Mouse (Mus musculus) liver, embryonic 14.5 days (tissue): Measurements from ENCODE around the gene Chkb. TPM values are rescaled to one million over a fixed set of nuclear protein-coding genes. Genes with fewer than 3 reads are reported as not detected.

Experiments used
- ATAC-seq: fragments of 200-750 bp; cut with Nextera tagmentation; 2 replicates; pipeline ENCODE4 v1.8.0; 2017; ENCODE audit warnings: moderate number of reproducible peaks, mild to moderate bottlenecking, moderate library complexity; ENCODE audit not compliant: insufficient read depth
- DNase-seq, 3 experiments: peaks; one replicate each; pipeline ENCODE4 v3.0.0-alpha.2; 2012 to 2013; ENCODE audit warnings: low read depth in 3 of 3, low spot score in 3 of 3
- H3K27ac ChIP-seq: fragments of 300-500 bp; sonication (generic); 2 replicates; pipeline ENCODE4 v1.5.1; 2014; ENCODE audit warnings: moderate library complexity, mild to moderate bottlenecking, control low read depth, inconsistent platforms
- H3K27me3 ChIP-seq: fragments of 300-500 bp; sonication (generic); 2 replicates; pipeline ENCODE4 v1.6.1; 2014; ENCODE audit warnings: mild to moderate bottlenecking, low read length, moderate library complexity; ENCODE audit not compliant: control insufficient read depth, insufficient read depth
- H3K36me3 ChIP-seq: fragments of 300-500 bp; sonication (generic); replicated peaks from 2 replicates; pipeline ENCODE4 v1.6.1; 2014; ENCODE audit warnings: low read depth; ENCODE audit not compliant: control insufficient read depth, insufficient read depth
- H3K4me1 ChIP-seq, 2 experiments: fragments of 200-500 bp in 1 of 2; fragments of 300-500 bp in 1 of 2; sonication (generic) in 1 of 2; replicated peaks; 2 replicates each; pipeline ENCODE4 v1.6.1; 2012 to 2014; ENCODE audit warnings: antibody characterized with exemption in 1 of 2, inconsistent platforms in 1 of 2, low read length in 1 of 2; ENCODE audit not compliant: control insufficient read depth in 2 of 2, insufficient read depth in 2 of 2
- H3K4me2 ChIP-seq: fragments of 300-500 bp; sonication (generic); 2 replicates; pipeline ENCODE4 v1.6.1; 2014; ENCODE audit warnings: low read depth, mild to moderate bottlenecking, control low read depth, moderate library complexity
- H3K4me3 ChIP-seq, 2 experiments: fragments of 200-500 bp in 1 of 2; fragments of 300-500 bp in 1 of 2; sonication (generic) in 1 of 2; 2 replicates each; pipeline ENCODE4 v1.5.1; 2012 to 2014; ENCODE audit warnings: low read depth in 2 of 2, low read length in 2 of 2, mild to moderate bottlenecking in 2 of 2, control low read depth in 1 of 2, inconsistent platforms in 1 of 2, moderate library complexity in 1 of 2; ENCODE audit not compliant: insufficient read depth in 1 of 2
- H3K9ac ChIP-seq: fragments of 300-500 bp; sonication (generic); replicated peaks from 2 replicates; pipeline ENCODE4 v1.6.1; 2014; ENCODE audit warnings: mild to moderate bottlenecking, control low read depth, moderate library complexity
- H3K9me3 ChIP-seq: fragments of 300-500 bp; sonication (generic); 2 replicates; pipeline ENCODE4 v1.6.1; 2016; ENCODE audit warnings: low read length, mixed read lengths; ENCODE audit not compliant: control insufficient read depth
- CTCF ChIP-seq: IDR thresholded peaks from 2 replicates; pipeline ENCODE4 v1.5.1; 2016; ENCODE audit warnings: antibody characterized with exemption, low read depth, control low read depth
- EP300 ChIP-seq: IDR thresholded peaks from 2 replicates; pipeline ENCODE4 v1.6.1; 2016; ENCODE audit warnings: antibody characterized with exemption, low read depth
- WGBS: fragments of 180-500 bp; shearing (Covaris S2); extraction: QIAGEN DNeasy Blood & Tissue Kit; methylation state at CpG from one replicate; pipeline ENCODE4 v1.1.7; 2014; ENCODE audit not compliant: insufficient replicate concordance; 5-methylcytosine and 5-hydroxymethylcytosine counted together
- polyA plus RNA-seq, 2 experiments: library from polyadenylated mRNA; depleted of rRNA in 1 of 2; stranded (reverse) in 1 of 2; unstranded in 1 of 2; fragments of >200 nt; fragmentation: Nextera tagmentation in 1 of 2; extraction: Ambion mirVana in 1 of 2; gene quantifications; 2 replicates each; pipeline versions ENCODE4 v1.2.1 to v1.2.3; 2012 to 2014

Gene Chkb
- polyA plus RNA-seq, 2 experiments = 18.3 to 19.3 TPM

GRCm38 (mm10) chr15:89377938-89378828 is 51.5 kb downstream of the Chkb start:
- peak overlapping the region; percentile 23 to 45; a peak in 3 of 4 replicates for H3K4me3 ChIP-seq
- WGBS = 19% methylated on average over 46 of the region's 46 CpGs
- H3K36me3 ChIP-seq = no peaks in the 10 kb centered on the region
- H3K27me3 ChIP-seq = peaks cover 31% of the 10 kb centered on the region
- peaks cover 0 to 2% of the 10 kb centered on the region in 2 experiments; a peak in 1 of 4 replicates for H3K4me1 ChIP-seq
- DNase-seq = no peak
- no peak overlapping the region; the same call in 1 of the 2 replicates for H3K9ac ChIP-seq
- no peak for TF ChIP-seq EP300
- no peak overlapping the region for H3K27ac ChIP-seq
- peak overlapping the region; percentile 71 for H3K4me2 ChIP-seq
- no peaks in the 10 kb centered on the region for H3K9me3 ChIP-seq
- no peak for ATAC-seq

- Histone ChIP-seq H3K4me3 (no peak overlapping the region), H3K36me3 (peaks cover 2% of the 10 kb centered on the region), H3K4me2 (no peak overlapping the region; the same call in 1 of the 2 replicates), H3K27ac (no peak overlapping the region), H3K9ac (no peak overlapping the region), H3K27me3 (peaks cover 31% of the 10 kb centered on the region), H3K4me1 (peaks cover 0 to 4% of the 10 kb centered on the region in 2 experiments; a peak in 1 of 4 replicates), H3K9me3 (no peaks in the 10 kb centered on the region)
- WGBS = 11% methylated on average over 18 of the region's 18 CpGs
- DNase-seq = no peak
- no peak for ATAC-seq
- TF ChIP-seq EP300 = no peak
Observed at GRCm38 (mm10) chr15:89377362-89377761, 52.3 kb downstream of the Chkb start.

DNA sequence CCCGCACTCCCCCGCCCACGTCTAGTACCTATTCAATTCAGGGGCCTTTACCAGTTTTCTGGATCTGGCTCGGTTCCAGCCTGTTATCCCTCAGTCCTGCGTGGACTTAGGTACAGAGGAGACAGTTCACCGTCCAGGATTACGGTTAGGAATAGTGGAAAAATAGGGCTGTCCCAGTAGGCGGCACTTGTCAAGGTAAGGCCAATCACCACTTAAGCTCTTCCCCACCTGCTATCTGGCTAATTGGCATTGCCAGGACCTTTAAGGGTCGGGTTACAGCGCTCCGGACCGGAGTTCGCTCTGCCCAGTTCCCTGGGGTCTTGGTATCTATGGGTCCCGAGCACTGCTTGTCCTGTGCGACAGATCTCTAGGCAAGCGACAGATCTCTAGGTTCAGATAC is 52.8 kb downstream of the Chkb start, which contains the start of gene Tymp:
Gene Tymp, minus strand, starts transcription at position 83 of the 400 bp plus-strand sequence.
- H3K9ac ChIP-seq = no peak within 1 kb of the TSS
- no peak within 1 kb of the TSS; the same call in 1 of the 2 replicates for H3K4me2 ChIP-seq
- H3K4me3 ChIP-seq = no peak within 1 kb of the TSS
- no peaks in the 10 kb centered on the region for H3K9me3 ChIP-seq
- no peak for TF ChIP-seq EP300
- TF ChIP-seq CTCF = no peak
- H3K27ac ChIP-seq = no peak within 1 kb of the TSS
- H3K4me1 ChIP-seq = peaks cover 0 to 4% of the 10 kb centered on the region in 2 experiments; a peak in 1 of 4 replicates
- H3K36me3 ChIP-seq = peaks cover 6% of the 10 kb centered on the region
- no peak for DNase-seq
- ATAC-seq = no peak
- H3K27me3 ChIP-seq = peaks cover 31% of the 10 kb centered on the region
- 41% methylated on average over 16 of the region's 16 CpGs for WGBS

Other genes starting within 250 kb of the Chkb start
- 21.6 and 23.7 TPM in 2 replicates for gene Plxnb2, start 249.1 kb downstream of the Chkb start, polyA plus RNA-seq (2012; rRNA removed)
- gene Plxnb2, start 249.1 kb downstream of the Chkb start, polyA plus RNA-seq (2014; fragmentation: Nextera tagmentation; extraction: Ambion mirVana) = 16.4 and 18.3 TPM in 2 replicates
- gene Dennd6b, start 233.4 kb downstream of the Chkb start, polyA plus RNA-seq (2012; rRNA removed) = 4.5 TPM in 2 replicates
- 1.6 and 2.4 TPM in 2 replicates for gene Dennd6b, start 233.4 kb downstream of the Chkb start, polyA plus RNA-seq (2014; fragmentation: Nextera tagmentation; extraction: Ambion mirVana)
- gene Ppp6r2, start 218.4 kb downstream of the Chkb start, polyA plus RNA-seq (2012; rRNA removed) = 11.6 and 15.3 TPM in 2 replicates
- 17.7 and 19.5 TPM in 2 replicates for gene Ppp6r2, start 218.4 kb downstream of the Chkb start, polyA plus RNA-seq (2014; fragmentation: Nextera tagmentation; extraction: Ambion mirVana)
- gene Sbf1, start 114.6 kb downstream of the Chkb start, polyA plus RNA-seq (2012; rRNA removed) = 20.8 and 29.3 TPM in 2 replicates
- gene Sbf1, start 114.6 kb downstream of the Chkb start, polyA plus RNA-seq (2014; fragmentation: Nextera tagmentation; extraction: Ambion mirVana) = 17.8 and 23.5 TPM in 2 replicates
- 2.5 and 2.7 TPM in 2 replicates for gene Adm2, start 107.2 kb downstream of the Chkb start, polyA plus RNA-seq (2012; rRNA removed)
- gene Adm2, start 107.2 kb downstream of the Chkb start, polyA plus RNA-seq (2014; fragmentation: Nextera tagmentation; extraction: Ambion mirVana) = 1.2 and 1.6 TPM in 2 replicates
- gene Miox, start 95.5 kb downstream of the Chkb start, polyA plus RNA-seq (2012; rRNA removed) = 9.7 and 11.2 TPM in 2 replicates
- gene Miox, start 95.5 kb downstream of the Chkb start, polyA plus RNA-seq (2014; fragmentation: Nextera tagmentation; extraction: Ambion mirVana) = 10.2 and 10.8 TPM in 2 replicates
- 12.3 and 15.1 TPM in 2 replicates for gene Lmf2, start 74.2 kb downstream of the Chkb start, polyA plus RNA-seq (2012; rRNA removed)
- 17.2 and 18.9 TPM in 2 replicates for gene Lmf2, start 74.2 kb downstream of the Chkb start, polyA plus RNA-seq (2014; fragmentation: Nextera tagmentation; extraction: Ambion mirVana)
- gene Ncaph2, start 74.2 kb downstream of the Chkb start, polyA plus RNA-seq (2012; rRNA removed) = 63.8 and 77.0 TPM in 2 replicates
- gene Ncaph2, start 74.2 kb downstream of the Chkb start, polyA plus RNA-seq (2014; fragmentation: Nextera tagmentation; extraction: Ambion mirVana) = 104 and 106 TPM in 2 replicates
- gene Sco2, start 56.1 kb downstream of the Chkb start, polyA plus RNA-seq (2012; rRNA removed) = 9.8 and 10.7 TPM in 2 replicates
- 2.8 and 4.4 TPM in 2 replicates for gene Sco2, start 56.1 kb downstream of the Chkb start, polyA plus RNA-seq (2014; fragmentation: Nextera tagmentation; extraction: Ambion mirVana)
- 0.70 and 0.88 TPM in 2 replicates for gene Tymp, start 52.9 kb downstream of the Chkb start, polyA plus RNA-seq (2012; rRNA removed)
- gene Tymp, start 52.9 kb downstream of the Chkb start, polyA plus RNA-seq (2014; fragmentation: Nextera tagmentation; extraction: Ambion mirVana) = 0.40 and 0.56 TPM in 2 replicates
- 0.76 and 0.89 TPM in 2 replicates for gene Odf3b, start 50.6 kb downstream of the Chkb start, polyA plus RNA-seq (2012; rRNA removed)
- gene Odf3b, start 50.6 kb downstream of the Chkb start, polyA plus RNA-seq (2014; fragmentation: Nextera tagmentation; extraction: Ambion mirVana) = 0.57 and 1.3 TPM in 2 replicates
- gene Klhdc7b, start 45.0 kb downstream of the Chkb start, polyA plus RNA-seq (2012; rRNA removed) = not detected in 2 replicates
- not detected in 2 replicates for gene Klhdc7b, start 45.0 kb downstream of the Chkb start, polyA plus RNA-seq (2014; fragmentation: Nextera tagmentation; extraction: Ambion mirVana)
- gene Syce3, start 19.4 kb downstream of the Chkb start, polyA plus RNA-seq (2012; rRNA removed) = not detected in 2 replicates
- gene Syce3, start 19.4 kb downstream of the Chkb start, polyA plus RNA-seq (2014; fragmentation: Nextera tagmentation; extraction: Ambion mirVana) = not detected in 2 replicates
- gene Cpt1b, start 4.0 kb downstream of the Chkb start, polyA plus RNA-seq (2012; rRNA removed) = 1.5 and 1.9 TPM in 2 replicates
- gene Cpt1b, start 4.0 kb downstream of the Chkb start, polyA plus RNA-seq (2014; fragmentation: Nextera tagmentation; extraction: Ambion mirVana) = 2.1 and 2.2 TPM in 2 replicates
- 0.57 and 0.89 TPM in 2 replicates for gene C730034F03Rik, start 319 bp downstream of the Chkb start, polyA plus RNA-seq (2012; rRNA removed)
- 0.56 and 0.69 TPM in 2 replicates for gene C730034F03Rik, start 319 bp downstream of the Chkb start, polyA plus RNA-seq (2014; fragmentation: Nextera tagmentation; extraction: Ambion mirVana)
- 0.19 and 0.58 TPM in 2 replicates for gene Gm44502, start 212 bp downstream of the Chkb start, polyA plus RNA-seq (2012; rRNA removed)
- 0.14 and 0.34 TPM in 2 replicates for gene Gm44502, start 212 bp downstream of the Chkb start, polyA plus RNA-seq (2014; fragmentation: Nextera tagmentation; extraction: Ambion mirVana)
- gene Mapk8ip2, start 24.0 kb upstream of the Chkb start, polyA plus RNA-seq (2012; rRNA removed) = 0.02 and 0.08 TPM in 2 replicates
- gene Mapk8ip2, start 24.0 kb upstream of the Chkb start, polyA plus RNA-seq (2014; fragmentation: Nextera tagmentation; extraction: Ambion mirVana) = not detected in 2 replicates
- gene Arsa, start 47.5 kb upstream of the Chkb start, polyA plus RNA-seq (2012; rRNA removed) = 3.2 and 3.4 TPM in 2 replicates
- gene Arsa, start 47.5 kb upstream of the Chkb start, polyA plus RNA-seq (2014; fragmentation: Nextera tagmentation; extraction: Ambion mirVana) = 2.7 and 3.1 TPM in 2 replicates
- 2.0 and 2.1 TPM in 2 replicates for gene Shank3, start 69.7 kb upstream of the Chkb start, polyA plus RNA-seq (2012; rRNA removed)
- gene Shank3, start 69.7 kb upstream of the Chkb start, polyA plus RNA-seq (2014; fragmentation: Nextera tagmentation; extraction: Ambion mirVana) = 0.39 and 0.63 TPM in 2 replicates
- gene Acr, start 138.4 kb upstream of the Chkb start, polyA plus RNA-seq (2012; rRNA removed) = 0.04 and 0.05 TPM in 2 replicates
- not detected in 2 replicates for gene Acr, start 138.4 kb upstream of the Chkb start, polyA plus RNA-seq (2014; fragmentation: Nextera tagmentation; extraction: Ambion mirVana)
- 5.7 and 6.2 TPM in 2 replicates for gene Rabl2, start 162.0 kb upstream of the Chkb start, polyA plus RNA-seq (2012; rRNA removed)
- gene Rabl2, start 162.0 kb upstream of the Chkb start, polyA plus RNA-seq (2014; fragmentation: Nextera tagmentation; extraction: Ambion mirVana) = 6.9 and 7.5 TPM in 2 replicates